Mouse (Mus musculus) hindbrain, embryonic 15.5 days (tissue): ENCODE results near the gene Hadh. TPM values are rescaled to one million over a fixed set of nuclear protein-coding genes. Genes with fewer than 3 reads are reported as not detected.

Source experiments
- ATAC-seq: fragments of 200-750 bp; cut with Nextera tagmentation; 2 replicates; pipeline ENCODE4 v1.8.0; 2017; ENCODE audit warnings: low read depth, moderate number of reproducible peaks, moderate TSS enrichment; ENCODE audit not compliant: low FRiP score
- H3K27ac ChIP-seq: fragments of 300-500 bp; sonication (generic); replicated peaks from 2 replicates; pipeline ENCODE4 v1.5.1; 2015; ENCODE audit warnings: mild to moderate bottlenecking, inconsistent platforms
- H3K27me3 ChIP-seq: fragments of 300-500 bp; sonication (generic); 2 replicates; pipeline ENCODE4 v1.6.1; 2015; ENCODE audit warnings: control low read depth, inconsistent platforms
- H3K36me3 ChIP-seq: fragments of 300-500 bp; sonication (generic); 2 replicates; pipeline ENCODE4 v1.6.1; 2015; ENCODE audit warnings: control low read depth, inconsistent platforms
- H3K4me1 ChIP-seq: fragments of 300-500 bp; sonication (generic); replicated peaks from 2 replicates; pipeline ENCODE4 v1.6.1; 2015; ENCODE audit warnings: control low read depth, inconsistent platforms
- H3K4me2 ChIP-seq: fragments of 300-500 bp; sonication (generic); 2 replicates; pipeline ENCODE4 v1.6.1; 2015; ENCODE audit warnings: moderate library complexity, mild to moderate bottlenecking, inconsistent platforms
- H3K4me3 ChIP-seq: fragments of 300-500 bp; sonication (generic); 2 replicates; pipeline ENCODE4 v1.5.1; 2015; ENCODE audit warnings: mild to moderate bottlenecking, inconsistent platforms
- H3K9ac ChIP-seq: fragments of 300-500 bp; sonication (generic); 2 replicates; pipeline ENCODE4 v1.6.1; 2015; ENCODE audit warnings: inconsistent platforms
- H3K9me3 ChIP-seq: fragments of 300-500 bp; sonication (generic); 2 replicates; pipeline ENCODE4 v1.6.1; 2016; ENCODE audit warnings: control low read depth, inconsistent platforms
- whole genome bisulfite sequencing: fragments of 180-500 bp; shearing (Covaris S2); methylation state at CpG from one replicate; pipeline ENCODE4 v1.1.7; 2015; 5-methylcytosine and 5-hydroxymethylcytosine counted together
- polyA plus RNA-seq: library from polyadenylated mRNA; unstranded; fragments of >200 nt; fragmentation: Nextera tagmentation; extraction: Ambion mirVana; gene quantifications from 2 replicates; pipeline ENCODE4 v1.2.1, GENCODE M21; 2015

The Hadh gene
- polyA plus RNA-seq, 1 experiment from 2014 or later = 26.9 TPM

DNA sequence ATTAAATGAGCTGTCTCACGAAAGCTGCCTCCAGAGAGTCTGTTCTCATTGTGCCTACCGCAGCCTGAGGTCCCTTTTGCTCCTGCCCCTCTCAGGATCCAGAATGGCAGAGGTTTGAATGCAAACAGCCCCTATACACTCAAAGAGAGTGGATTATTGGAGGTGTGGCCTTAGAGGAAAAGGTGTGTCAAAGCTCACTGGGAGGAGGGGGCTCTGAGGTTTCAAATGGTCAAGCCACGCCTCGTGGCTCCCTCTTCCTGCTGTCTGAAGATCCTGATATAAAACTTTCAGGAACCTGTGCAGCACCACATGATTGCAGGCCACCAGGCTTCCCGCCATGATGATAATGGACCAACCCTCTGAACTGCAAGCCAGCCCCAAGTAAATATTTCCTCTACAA lies 24.1 kb downstream of the Hadh start:
- Histone ChIP-seq H3K4me1 (no peaks in the 10 kb centered on the region), H3K27ac (no peak overlapping the region), H3K27me3 (no peaks in the 10 kb centered on the region), H3K4me3 (no peak overlapping the region), H3K4me2 (no peak overlapping the region), H3K36me3 (no peaks in the 10 kb centered on the region), H3K9ac (no peak overlapping the region), H3K9me3 (no peaks in the 10 kb centered on the region)
- WGBS = 90% methylated on average over 5 of the region's 5 CpGs
- no peak for ATAC-seq

DNA sequence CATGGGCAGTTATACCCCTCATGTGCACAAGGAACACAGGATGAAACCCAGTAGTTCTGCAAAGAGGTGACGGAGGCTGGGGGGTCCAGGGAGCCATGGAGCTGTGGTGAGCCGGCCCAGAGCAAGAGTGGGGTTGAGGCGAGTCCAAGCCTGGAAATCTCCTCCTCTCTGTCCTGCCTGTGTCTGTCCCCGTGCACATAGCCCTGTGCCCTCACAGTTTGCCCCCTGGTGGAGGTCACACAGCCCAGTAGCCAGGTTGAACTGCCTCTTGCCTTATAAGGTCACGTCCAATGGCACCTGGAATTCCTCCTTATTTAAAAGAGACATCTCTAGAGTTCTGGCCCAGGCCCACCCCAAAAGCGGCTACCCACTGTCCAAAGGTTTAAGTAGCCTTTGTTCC lies 24.5 kb downstream of the Hadh start:
- H3K4me2 ChIP-seq = no peak overlapping the region
- no peaks in the 10 kb centered on the region for H3K9me3 ChIP-seq
- no peaks in the 10 kb centered on the region for H3K36me3 ChIP-seq
- H3K4me1 ChIP-seq = no peaks in the 10 kb centered on the region
- ATAC-seq = no peak
- no peak overlapping the region for H3K9ac ChIP-seq
- H3K27ac ChIP-seq = no peak overlapping the region
- H3K4me3 ChIP-seq = no peak overlapping the region
- H3K27me3 ChIP-seq = no peaks in the 10 kb centered on the region
- 88% methylated on average over 6 of the region's 6 CpGs for WGBS

DNA sequence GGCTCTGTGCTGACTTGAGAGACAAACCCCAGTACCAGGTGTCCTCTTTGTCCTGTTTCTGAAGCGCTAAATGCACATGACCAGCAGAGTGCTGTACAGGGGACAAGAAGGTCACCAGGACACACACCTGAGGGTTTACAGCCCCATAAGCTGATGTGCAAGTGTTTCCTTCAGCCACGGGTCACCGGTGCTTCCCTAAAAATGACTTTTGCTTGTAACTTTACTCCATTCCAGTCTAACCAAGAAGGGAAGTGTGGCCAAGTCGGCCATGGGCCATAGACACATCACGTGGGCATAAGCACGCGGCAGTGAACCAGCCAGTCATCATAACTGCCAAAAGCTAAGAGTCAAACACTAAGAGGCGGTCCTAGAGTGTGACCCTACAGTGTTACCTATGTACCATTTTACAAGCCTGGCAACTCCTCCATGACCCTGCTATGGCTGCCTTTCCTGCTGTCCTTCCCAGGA lies 25.3 kb downstream of the Hadh start:
- ATAC-seq = no peak
- 92% methylated on average over 8 of the region's 8 CpGs for WGBS
- H3K27me3 ChIP-seq = no peaks in the 10 kb centered on the region

DNA sequence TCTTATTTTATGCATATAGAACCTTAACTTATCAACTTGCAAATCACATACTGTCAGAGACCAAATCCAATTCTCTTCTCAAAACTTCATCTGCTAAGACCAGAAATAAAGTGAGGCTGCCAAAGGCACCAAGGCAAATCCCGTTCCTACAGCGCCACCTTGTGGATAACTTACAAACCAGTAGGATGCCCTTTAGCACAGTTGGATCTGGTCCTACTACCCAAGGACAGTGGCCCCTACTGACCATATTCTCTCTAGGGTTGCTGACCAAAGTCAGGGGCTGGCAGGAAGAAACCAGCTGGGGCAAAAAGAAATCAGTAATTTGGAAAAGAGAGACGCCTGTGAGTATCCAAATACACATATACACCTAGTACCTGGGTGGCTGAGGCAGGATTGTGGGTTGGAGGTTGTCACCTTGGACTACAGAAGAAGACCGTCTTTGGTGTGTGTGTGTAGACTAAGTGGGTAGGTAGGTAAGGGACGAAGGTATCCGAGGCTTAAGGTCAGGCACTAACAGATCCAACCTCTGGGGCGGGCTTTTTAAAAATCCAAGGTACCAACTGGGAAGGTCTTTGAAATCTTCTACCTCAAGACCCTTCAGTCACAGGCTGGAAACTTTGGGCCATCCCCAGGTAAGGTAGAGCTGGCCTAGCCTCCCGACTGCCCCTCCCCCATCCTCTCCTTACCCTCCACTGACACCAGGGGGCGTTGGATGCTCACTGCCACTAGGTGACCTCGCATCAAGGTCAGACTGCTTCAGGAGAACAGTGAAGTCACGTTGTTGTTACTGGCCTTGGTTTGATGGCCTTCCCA lies 25.9 kb downstream of the Hadh start:
- no peak overlapping the region for H3K4me3 ChIP-seq
- H3K4me1 ChIP-seq = no peaks in the 10 kb centered on the region
- H3K9ac ChIP-seq = no peak overlapping the region
- 60% methylated on average over 11 of the region's 11 CpGs for WGBS
- no peaks in the 10 kb centered on the region for H3K9me3 ChIP-seq
- no peak; the same call in 1 of the 2 replicates for ATAC-seq
- no peaks in the 10 kb centered on the region for H3K36me3 ChIP-seq
- H3K27ac ChIP-seq = no peak overlapping the region
- no peaks in the 10 kb centered on the region for H3K27me3 ChIP-seq
- no peak overlapping the region for H3K4me2 ChIP-seq

More for the DNA sequence above, 25.3 kb downstream of the Hadh start:
- H3K27ac ChIP-seq = no peak overlapping the region
- no peak overlapping the region for H3K4me2 ChIP-seq
- no peaks in the 10 kb centered on the region for H3K9me3 ChIP-seq
- H3K4me3 ChIP-seq = no peak overlapping the region
- H3K4me1 ChIP-seq = no peaks in the 10 kb centered on the region
- no peaks in the 10 kb centered on the region for H3K36me3 ChIP-seq
- H3K9ac ChIP-seq = no peak overlapping the region

DNA sequence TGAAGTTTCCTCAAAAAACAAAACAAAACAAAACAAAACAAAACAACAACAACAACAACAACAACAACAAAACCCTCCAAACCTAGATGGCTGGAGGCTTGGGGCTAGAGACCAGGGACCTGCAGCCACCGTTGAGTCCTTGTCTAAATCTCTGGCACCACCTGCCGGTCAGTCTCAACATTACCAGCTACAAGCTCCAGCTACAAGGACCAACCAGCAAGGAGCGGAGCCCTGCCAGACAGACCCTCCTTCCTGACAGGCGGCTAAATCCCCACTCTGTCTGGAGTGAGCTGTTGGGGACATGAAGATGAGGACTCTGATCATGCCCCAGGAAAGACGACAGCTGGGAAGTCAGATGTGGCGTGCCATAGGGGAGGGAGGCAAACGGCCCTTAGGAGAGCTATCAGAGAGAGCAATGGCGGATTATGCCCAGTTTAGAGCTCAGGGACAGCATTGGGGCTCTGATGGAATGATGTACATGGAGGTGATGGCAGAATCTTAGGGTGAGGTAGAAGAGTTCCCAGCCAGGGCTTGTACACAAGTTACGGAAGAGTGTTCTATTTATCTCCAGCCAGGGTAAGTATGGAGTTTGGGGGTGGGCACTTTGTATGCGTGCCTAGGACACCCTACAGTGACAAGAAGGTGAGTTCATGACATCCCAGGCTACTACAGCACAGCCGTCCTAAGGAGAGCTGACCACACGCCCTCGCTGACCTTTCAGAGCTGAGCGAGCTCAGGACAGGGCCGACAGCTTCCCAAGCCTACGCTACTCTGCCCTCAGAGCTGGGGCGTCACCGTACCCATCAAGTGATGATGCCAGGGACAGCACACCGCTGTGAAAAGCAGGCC lies 33.9 kb downstream of the Hadh start:
- H3K36me3 ChIP-seq = no peaks in the 10 kb centered on the region
- H3K27ac ChIP-seq = no peak overlapping the region
- no peak overlapping the region for H3K9ac ChIP-seq
- peak overlapping the region; percentile 35; the same call in 1 of the 2 replicates for H3K4me2 ChIP-seq
- H3K4me1 ChIP-seq = no peaks in the 10 kb centered on the region
- H3K9me3 ChIP-seq = no peaks in the 10 kb centered on the region
- 65% methylated on average over 19 of the region's 19 CpGs for WGBS
- no peak overlapping the region for H3K4me3 ChIP-seq
- no peaks in the 10 kb centered on the region for H3K27me3 ChIP-seq
- ATAC-seq = peak; percentile 90

DNA sequence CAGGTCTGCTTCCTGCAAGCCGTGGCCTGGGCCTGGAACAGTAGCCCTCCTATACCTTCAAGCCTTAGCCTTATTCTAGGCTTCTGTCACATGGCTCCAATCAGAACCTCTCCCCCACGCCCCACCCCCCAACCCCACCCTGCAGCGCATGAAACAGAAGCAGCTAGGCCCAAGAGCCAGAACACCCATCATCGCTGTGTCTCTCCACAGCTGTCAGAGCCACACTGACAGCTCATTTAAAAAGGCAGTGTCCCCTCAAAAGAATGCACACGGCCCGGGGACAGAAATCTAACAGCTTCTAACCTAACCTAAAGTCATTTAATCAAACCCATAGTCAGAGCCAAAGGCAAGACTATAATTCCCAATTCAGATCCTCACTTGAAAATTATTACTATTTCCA lies 34.8 kb downstream of the Hadh start:
- ATAC-seq = no peak
- Histone ChIP-seq H3K4me1 (no peaks in the 10 kb centered on the region), H3K4me2 (no peak overlapping the region), H3K4me3 (no peak overlapping the region), H3K27ac (no peak overlapping the region), H3K27me3 (no peaks in the 10 kb centered on the region), H3K36me3 (no peaks in the 10 kb centered on the region), H3K9me3 (no peaks in the 10 kb centered on the region), H3K9ac (no peak overlapping the region)
- 76% methylated on average over 6 of the region's 6 CpGs for WGBS

DNA sequence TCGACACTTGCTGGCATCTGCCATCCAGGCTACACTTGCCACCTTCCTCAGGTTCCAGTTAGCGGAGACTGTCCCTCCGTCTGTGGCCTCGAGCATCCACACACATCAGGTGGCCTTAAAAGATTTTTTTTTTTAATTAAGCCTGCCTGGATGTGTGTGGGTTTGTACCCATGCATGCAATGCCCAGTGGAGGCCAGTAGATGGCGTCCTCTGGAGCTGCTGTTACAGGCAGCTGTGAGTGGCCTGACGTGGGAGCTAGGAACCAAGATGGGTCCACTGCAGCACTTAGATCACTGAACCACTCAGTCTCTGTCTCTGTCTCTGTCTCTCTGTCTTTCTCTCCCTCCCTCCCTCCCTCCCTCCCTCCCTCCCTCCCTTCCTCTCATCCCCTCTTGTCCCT lies 43.8 kb downstream of the Hadh start:
- Histone ChIP-seq H3K9me3 (no peaks in the 10 kb centered on the region), H3K9ac (no peak overlapping the region), H3K4me2 (no peak overlapping the region), H3K27ac (no peak overlapping the region), H3K4me3 (no peak overlapping the region), H3K27me3 (no peaks in the 10 kb centered on the region), H3K4me1 (no peaks in the 10 kb centered on the region), H3K36me3 (no peaks in the 10 kb centered on the region)
- WGBS = 74% methylated on average over 6 of the region's 6 CpGs
- no peak for ATAC-seq

DNA sequence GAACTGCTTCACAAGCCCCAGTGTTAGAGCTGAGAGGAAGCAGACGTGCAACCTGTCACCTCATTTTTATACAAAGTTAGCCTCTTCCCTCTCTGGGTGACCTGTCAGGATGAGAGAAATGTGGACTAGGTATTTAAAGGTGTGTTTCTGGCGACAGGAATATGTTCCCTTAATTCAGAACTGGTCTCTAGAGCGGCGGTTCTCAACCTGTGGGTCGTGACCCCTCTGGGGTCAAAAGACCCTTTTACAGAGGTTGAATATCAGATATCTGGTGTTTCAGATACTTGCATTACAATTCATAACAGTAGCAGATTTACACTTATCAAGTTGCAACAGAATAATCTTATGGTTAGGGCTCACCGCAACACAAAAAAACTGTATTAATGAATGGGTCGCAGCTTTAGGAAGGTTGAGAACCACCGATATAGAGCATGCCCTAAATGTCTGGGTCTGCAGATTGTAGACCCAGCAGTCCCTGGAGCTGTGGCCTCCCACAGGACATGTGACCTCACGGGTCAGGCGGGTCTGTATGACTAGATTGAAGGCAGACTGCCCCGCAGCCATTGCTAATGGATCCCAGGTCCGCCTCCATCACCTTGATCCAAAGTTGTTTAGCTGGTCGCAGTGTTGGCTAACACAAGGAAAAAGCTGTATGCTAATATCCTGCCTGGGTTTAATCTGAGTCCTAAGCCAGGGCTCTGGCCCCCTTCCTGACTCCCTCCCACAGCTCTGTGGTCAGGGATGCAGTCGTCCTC lies 53.1 kb downstream of the Hadh start:
- no peak overlapping the region for H3K27ac ChIP-seq
- no peaks in the 10 kb centered on the region for H3K27me3 ChIP-seq
- WGBS = 91% methylated on average over 14 of the region's 14 CpGs
- H3K4me1 ChIP-seq = no peaks in the 10 kb centered on the region
- no peak overlapping the region for H3K4me2 ChIP-seq
- H3K9me3 ChIP-seq = no peaks in the 10 kb centered on the region
- H3K36me3 ChIP-seq = no peaks in the 10 kb centered on the region
- no peak overlapping the region for H3K9ac ChIP-seq
- no peak overlapping the region for H3K4me3 ChIP-seq
- no peak for ATAC-seq

DNA sequence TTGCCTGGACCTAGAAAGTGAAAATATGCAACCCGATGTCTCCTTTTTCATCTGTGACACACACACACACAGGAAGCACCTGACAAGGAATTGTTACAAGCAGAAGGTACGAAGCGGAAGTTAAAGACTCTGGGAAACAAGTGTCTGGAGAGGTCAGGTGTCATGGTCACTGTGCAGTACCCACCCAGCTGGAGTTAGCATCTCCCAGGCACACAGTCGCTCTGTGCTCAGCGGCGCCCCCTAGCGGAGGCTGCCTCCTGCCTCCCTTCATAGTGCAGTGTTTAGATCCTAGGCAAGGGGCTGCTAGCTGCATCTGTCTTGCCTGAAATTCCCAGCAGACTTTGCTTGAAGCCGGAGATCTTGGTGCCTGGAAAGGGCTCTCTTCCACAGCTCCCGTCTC lies 57.1 kb downstream of the Hadh start:
- H3K4me1 ChIP-seq = no peaks in the 10 kb centered on the region
- H3K9ac ChIP-seq = no peak overlapping the region
- 66% methylated on average over 9 of the region's 9 CpGs for WGBS
- H3K27me3 ChIP-seq = no peaks in the 10 kb centered on the region
- H3K4me3 ChIP-seq = no peak overlapping the region
- no peak overlapping the region for H3K27ac ChIP-seq
- no peaks in the 10 kb centered on the region for H3K9me3 ChIP-seq
- no peak overlapping the region for H3K4me2 ChIP-seq
- ATAC-seq = 0 out of 2 replicates have a peak, but pooled peaks have one; percentile 23
- H3K36me3 ChIP-seq = no peaks in the 10 kb centered on the region

DNA sequence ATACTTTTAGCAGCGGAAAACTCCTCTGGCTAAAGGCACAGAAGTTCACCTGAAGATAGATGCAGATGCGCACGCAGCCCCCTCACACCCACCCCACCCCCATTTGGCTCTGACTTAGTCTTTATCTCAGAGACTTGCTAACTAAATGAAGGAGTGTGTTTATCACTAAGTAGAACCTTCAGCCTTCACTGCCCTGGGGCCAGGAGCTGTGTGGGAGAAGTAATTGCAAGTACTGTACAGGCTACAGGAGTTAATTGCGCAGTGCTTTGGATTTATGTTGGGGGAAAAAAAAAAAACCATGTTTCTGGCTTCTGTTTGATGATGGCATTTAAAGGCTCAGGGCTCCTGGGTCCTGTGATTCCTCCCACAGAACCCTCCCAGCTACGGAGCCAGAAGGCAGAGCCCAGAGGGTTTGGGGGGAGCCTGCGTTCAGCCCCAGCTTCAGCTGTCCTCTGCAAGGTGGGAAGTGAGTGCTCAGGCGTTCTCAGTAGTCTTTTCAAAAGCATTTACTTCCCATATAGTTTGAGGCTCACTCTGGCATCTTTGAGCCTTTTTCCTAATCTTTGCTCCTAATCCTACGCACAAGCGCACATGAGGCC lies 57.7 kb downstream of the Hadh start:
- 90% methylated on average over 9 of the region's 9 CpGs for WGBS
- Histone ChIP-seq H3K9ac (no peak overlapping the region), H3K27me3 (no peaks in the 10 kb centered on the region), H3K36me3 (no peaks in the 10 kb centered on the region), H3K4me2 (no peak overlapping the region), H3K27ac (no peak overlapping the region), H3K4me1 (no peaks in the 10 kb centered on the region), H3K4me3 (no peak overlapping the region), H3K9me3 (no peaks in the 10 kb centered on the region)
- no peak for ATAC-seq

DNA sequence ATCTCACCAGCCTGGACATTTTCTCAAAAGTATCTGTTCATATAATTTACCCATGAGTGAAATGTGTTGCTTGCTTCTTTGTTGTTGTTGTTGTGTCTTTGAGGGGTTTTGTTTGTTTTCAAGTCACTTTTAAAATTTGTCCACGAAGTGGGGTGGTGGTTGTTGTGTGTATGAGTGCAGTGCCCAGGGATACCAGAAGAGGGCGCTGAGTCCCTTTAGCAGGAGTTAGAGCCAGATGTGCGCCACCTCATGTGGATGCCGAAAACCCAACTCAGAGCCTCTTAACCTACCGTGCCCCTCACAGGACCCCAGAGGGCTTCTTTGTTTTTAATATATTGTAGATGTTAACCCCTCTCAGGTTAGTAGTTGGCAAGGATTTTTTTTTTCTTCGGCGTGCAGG lies 59.7 kb downstream of the Hadh start:
- Histone ChIP-seq H3K9ac (no peak overlapping the region), H3K4me2 (no peak overlapping the region), H3K27ac (no peak overlapping the region), H3K4me3 (no peak overlapping the region), H3K27me3 (no peaks in the 10 kb centered on the region), H3K36me3 (no peaks in the 10 kb centered on the region), H3K4me1 (no peaks in the 10 kb centered on the region), H3K9me3 (no peaks in the 10 kb centered on the region)
- 90% methylated on average over 7 of the region's 7 CpGs for WGBS
- ATAC-seq = no peak
